Mouse (Mus musculus): ENCODE results near the gene Slc40a1.

GRCm38 (mm10) chr1:45924516-45924915 is 1.8 kb downstream of the Slc40a1 start:
- TF ChIP-seq CTCF (IDR thresholded peaks at IDR 0.05 in 2 of 3, conservative IDR thresholded peaks at IDR 0.05 in 1 of 3; ENCODE audit: control insufficient read depth in 1 of 3, insufficient read depth in 1 of 3, low read depth in 2 of 3, low read length in 3 of 3, poor library complexity in 1 of 3, severe bottlenecking in 1 of 3), result no peak
- no peak for TF ChIP-seq TAL1 (IDR thresholded peaks at IDR 0.05; ENCODE audit: low read length)
- TF ChIP-seq GATA1 (IDR thresholded peaks at IDR 0.05; ENCODE audit: low read depth, low read length), result no peak
- TF ChIP-seq JUND (IDR thresholded peaks at IDR 0.05; ENCODE audit: low read depth, low read length), result no peak
- TF ChIP-seq CHD2 (IDR thresholded peaks at IDR 0.05; ENCODE audit: low read length), result no peak
- no peak for TF ChIP-seq RCOR1 (IDR thresholded peaks at IDR 0.05; ENCODE audit: low read depth, low read length)
- no peak for TF ChIP-seq TCF12 (IDR thresholded peaks at IDR 0.05; ENCODE audit: low read depth, low read length)
- no peak for TF ChIP-seq USF2 (IDR thresholded peaks at IDR 0.05; ENCODE audit: borderline replicate concordance in 1 of 2, insufficient read depth in 1 of 2, low read depth in 1 of 2, low read length in 2 of 2)
- no peak for TF ChIP-seq UBTF (IDR thresholded peaks at IDR 0.05; ENCODE audit: borderline replicate concordance, insufficient read depth, low read depth, low read length)
- TF ChIP-seq MAZ (IDR thresholded peaks at IDR 0.05; ENCODE audit: low read depth, low read length), result no peak
- no peak for TF ChIP-seq POLR2A (IDR thresholded peaks at IDR 0.05; ENCODE audit: control insufficient read depth in 1 of 2, insufficient read depth in 1 of 2, low read depth in 1 of 2, low read length in 2 of 2, poor library complexity in 1 of 2)
- TF ChIP-seq SIN3A (IDR thresholded peaks at IDR 0.05; ENCODE audit: low read length), result no peak
- TF ChIP-seq MEF2A (IDR thresholded peaks at IDR 0.05; ENCODE audit: extremely low read depth, insufficient replicate concordance, low read depth, low read length, poor library complexity, severe bottlenecking), result no peak
- no peak for TF ChIP-seq MYC (IDR thresholded peaks at IDR 0.05; ENCODE audit: low read depth, low read length)

Measured in MEL (cell line).